Mouse (Mus musculus): Measurements from ENCODE around the gene Tnfrsf17.
"Not testable (repeated sequence)": the region's sequence is repeated elsewhere in the genome, so short reads cannot be mapped to it uniquely, and the experiment has no call there.

The Tnfrsf17 gene

GRCm38 (mm10) chr16:11313512-11313911, at the start of gene Tnfrsf17:
Gene Tnfrsf17, plus strand, starts transcription at chr16:11313812.
- no peak for DNase-seq

GRCm38 (mm10) chr16:11266556-11266955, 47.1 kb upstream of the Tnfrsf17 start:
- DNase-seq = no peak

- DNase-seq = no peak
Measured at GRCm38 (mm10) chr16:11269808-11270207, 43.8 kb upstream of the Tnfrsf17 start.

GRCm38 (mm10) chr16:11270642-11271041, 43.0 kb upstream of the Tnfrsf17 start:
- no peak for DNase-seq

GRCm38 (mm10) chr16:11271073-11271472, 42.5 kb upstream of the Tnfrsf17 start:
- DNase-seq = no peak

GRCm38 (mm10) chr16:11276888-11277287, 36.7 kb upstream of the Tnfrsf17 start:
- no peak for DNase-seq

GRCm38 (mm10) chr16:11278778-11279177, 34.8 kb upstream of the Tnfrsf17 start:
- no peak for DNase-seq

GRCm38 (mm10) chr16:11282655-11283232, 30.9 kb upstream of the Tnfrsf17 start:
- no peak for DNase-seq

- DNase-seq = no peak
Measured at GRCm38 (mm10) chr16:11284881-11285280, 28.7 kb upstream of the Tnfrsf17 start.

GRCm38 (mm10) chr16:11285949-11286348, 27.7 kb upstream of the Tnfrsf17 start:
- DNase-seq = no peak

- not testable (repeated sequence) for DNase-seq
Measured at GRCm38 (mm10) chr16:11288873-11289272, 24.7 kb upstream of the Tnfrsf17 start.

- not testable (repeated sequence) for DNase-seq
Measured at GRCm38 (mm10) chr16:11295583-11295982, 18.0 kb upstream of the Tnfrsf17 start.

- not testable (repeated sequence) for DNase-seq
Measured at GRCm38 (mm10) chr16:11297700-11298099, 15.9 kb upstream of the Tnfrsf17 start.

- DNase-seq = no peak
Measured at GRCm38 (mm10) chr16:11303741-11304140, 9.9 kb upstream of the Tnfrsf17 start.

- no peak for DNase-seq
Measured at GRCm38 (mm10) chr16:11305531-11305930, 8.1 kb upstream of the Tnfrsf17 start.

GRCm38 (mm10) chr16:11315786-11316320, 2.2 kb downstream of the Tnfrsf17 start:
- DNase-seq = no peak

- no peak for DNase-seq
Measured at GRCm38 (mm10) chr16:11316748-11317147, 3.1 kb downstream of the Tnfrsf17 start.

- DNase-seq = no peak
Measured at GRCm38 (mm10) chr16:11317324-11317723, 3.7 kb downstream of the Tnfrsf17 start.

- DNase-seq = peak; percentile 98 to 99
Measured at GRCm38 (mm10) chr16:11322409-11323323, 9.1 kb downstream of the Tnfrsf17 start, which contains the start of gene Snx29. Gene Snx29, plus strand, starts transcription at chr16:11322908.

- DNase-seq = peak in 1 of 2 experiments; percentile 7
Measured at GRCm38 (mm10) chr16:11323324-11324051, 9.9 kb downstream of the Tnfrsf17 start.

GRCm38 (mm10) chr16:11330081-11330800, 16.6 kb downstream of the Tnfrsf17 start:
- no peak for DNase-seq

- no peak for DNase-seq
Measured at GRCm38 (mm10) chr16:11331030-11331429, 17.4 kb downstream of the Tnfrsf17 start.

Measured in cerebellum, postnatal 36 days (tissue).